ENCODE assay signal across 9 mouse cellular contexts in the genomic region with DNA sequence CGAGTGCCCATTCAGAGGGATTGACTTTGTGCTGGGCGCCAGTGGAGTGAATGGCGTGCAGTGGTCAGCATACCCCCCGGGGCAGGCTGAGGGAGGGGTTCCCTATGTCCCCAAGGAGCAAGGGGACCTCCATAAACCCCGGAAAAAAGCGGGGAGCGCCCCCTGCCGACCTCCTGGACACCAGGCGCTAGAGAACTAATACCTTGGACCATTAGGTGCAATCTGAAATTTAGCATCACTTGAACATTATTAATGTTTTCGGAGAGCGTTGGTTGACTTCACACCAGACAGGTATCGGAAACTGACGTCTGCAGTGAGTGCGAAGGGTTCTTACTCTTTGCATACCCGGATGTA. TPM values are rescaled to one million over a fixed set of nuclear protein-coding genes. Genes with fewer than 3 reads are reported as not detected.
DNase-seq lines count a peak whose midpoint lies in the region; ATAC-seq and TF ChIP-seq lines count a peak whose summit lies in the region.
"Had no signal": no experiment of that assay in that cellular context is flagged by ENCODE, and none has a peak within 500 bp of the region (broad histone marks: within the 10 kb centered on the region; RNA-seq: fewer than 3 reads in every experiment).

No protein-coding gene starts in this region.

- 20% methylated on average over 15 of the region's 15 CpGs for WGBS in forebrain, embryonic 10.5 days
- WGBS in forebrain, embryonic 16.5 days = 22% methylated on average over 15 of the region's 15 CpGs
- WGBS in intestine, postnatal 0 days = 31% methylated on average over 15 of the region's 15 CpGs
- 30% methylated on average over 15 of the region's 15 CpGs for WGBS in olfactory bulb, adult 2 months
- WGBS in neural tube, embryonic 15.5 days = 47% methylated on average over 15 of the region's 15 CpGs

- intact Hi-C loops in gastrocnemius, postnatal 14 days (cut with DNase I; ENCODE audit: low total_unique reads) = no loop called here

- H3K9me3 ChIP-seq in forebrain, embryonic 10.5 days = no peaks in the 10 kb centered on the region
- no peaks in the 10 kb centered on the region for H3K9me3 ChIP-seq in forebrain, embryonic 16.5 days (ENCODE audit: control insufficient read depth, low read length)
- no peaks in the 10 kb centered on the region for H3K9me3 ChIP-seq in intestine, postnatal 0 days (ENCODE audit: control insufficient read depth)
- H3K9me3 ChIP-seq in neural tube, embryonic 15.5 days (replicated peaks) = no peaks in the 10 kb centered on the region

- H3K4me1 ChIP-seq in forebrain, embryonic 10.5 days = peaks cover 31% of the 10 kb centered on the region
- H3K4me1 ChIP-seq in forebrain, embryonic 16.5 days (replicated peaks; ENCODE audit: control insufficient read depth, insufficient read depth, low read length) = peaks cover 7% of the 10 kb centered on the region; the same call in 1 of the 2 replicates
- H3K4me1 ChIP-seq in intestine, postnatal 0 days (replicated peaks; ENCODE audit: control insufficient read depth, insufficient read depth, low read length) = no peaks in the 10 kb centered on the region
- H3K4me1 ChIP-seq in olfactory bulb, adult 2 months (ENCODE audit: control insufficient read depth, insufficient read depth, low read length) = no peaks in the 10 kb centered on the region
- H3K4me1 ChIP-seq in neural tube, embryonic 15.5 days = no peaks in the 10 kb centered on the region

- peaks cover 11% of the 10 kb centered on the region; the same call in 1 of the 2 replicates for H3K27me3 ChIP-seq in forebrain, embryonic 10.5 days (ENCODE audit: poor library complexity, severe bottlenecking)
- H3K27me3 ChIP-seq in forebrain, embryonic 16.5 days (replicated peaks; ENCODE audit: control insufficient read depth, insufficient read depth, low read length) = no peaks in the 10 kb centered on the region
- no peaks in the 10 kb centered on the region for H3K27me3 ChIP-seq in intestine, postnatal 0 days (replicated peaks; ENCODE audit: control insufficient read depth, insufficient read depth, low read length)
- H3K27me3 ChIP-seq in neural tube, embryonic 15.5 days (replicated peaks) = no peaks in the 10 kb centered on the region
- H3K27me3 ChIP-seq: Patski had no signal

- no peak for DNase-seq in forebrain, embryonic 10.5 days (ENCODE audit: extremely low spot score, low spot score)
- DNase-seq in urinary bladder, postnatal 14 days (ENCODE audit: low spot score) = peak; percentile 25
- DNase-seq in urinary bladder, postnatal 36 days (ENCODE audit: low spot score in 2 of 2) = no peak
- DNase-seq in gastrocnemius, postnatal 14 days = no peak

- no peak overlapping the region for H3K9ac ChIP-seq in forebrain, embryonic 16.5 days (replicated peaks; ENCODE audit: low read depth, low read length)
- no peak overlapping the region for H3K9ac ChIP-seq in intestine, postnatal 0 days (ENCODE audit: low read depth, low read length)
- H3K9ac ChIP-seq in neural tube, embryonic 15.5 days (replicated peaks) = no peak overlapping the region

- H3K4me2 ChIP-seq in forebrain, embryonic 16.5 days (ENCODE audit: low read length) = no peak overlapping the region
- 0 out of 2 replicates have a peak overlapping the region, but pooled peaks have one; percentile 30 for H3K4me2 ChIP-seq in intestine, postnatal 0 days (replicated peaks; ENCODE audit: low read depth)
- no peak overlapping the region for H3K4me2 ChIP-seq in neural tube, embryonic 15.5 days

- TF ChIP-seq CTCF in intestine, postnatal 0 days (IDR thresholded peaks at IDR 0.05; ENCODE audit: low read depth) = peak; percentile 70
- peak; percentile 40; the same call in 1 of the 2 replicates for TF ChIP-seq CTCF in olfactory bulb, adult 2 months (IDR thresholded peaks at IDR 0.05; ENCODE audit: insufficient read depth, low read depth, low read length)

- peak overlapping the region; percentile 21; the same call in 1 of the 2 replicates for H3K27ac ChIP-seq in forebrain, embryonic 10.5 days
- no peak overlapping the region for H3K27ac ChIP-seq in forebrain, embryonic 16.5 days (ENCODE audit: low read length)
- no peak overlapping the region for H3K27ac ChIP-seq in intestine, postnatal 0 days (ENCODE audit: low read depth, low read length)
- no peak overlapping the region for H3K27ac ChIP-seq in olfactory bulb, adult 2 months (ENCODE audit: insufficient read depth, low read depth, low read length)
- no peak overlapping the region for H3K27ac ChIP-seq in neural tube, embryonic 15.5 days (replicated peaks)

- no peak for TF ChIP-seq POLR2A in olfactory bulb, adult 2 months (IDR thresholded peaks at IDR 0.05; ENCODE audit: insufficient read depth, low read depth, low read length)

- peak overlapping the region; percentile 31; the same call in 1 of the 2 replicates for H3K4me3 ChIP-seq in forebrain, embryonic 10.5 days
- no peak overlapping the region for H3K4me3 ChIP-seq in forebrain, embryonic 16.5 days (replicated peaks; ENCODE audit: low read length)
- no peak overlapping the region for H3K4me3 ChIP-seq in intestine, postnatal 0 days (ENCODE audit: low read depth, low read length)
- no peak overlapping the region for H3K4me3 ChIP-seq in olfactory bulb, adult 2 months (ENCODE audit: insufficient read depth, low read depth, low read length)
- H3K4me3 ChIP-seq in neural tube, embryonic 15.5 days (replicated peaks) = no peak overlapping the region

- no peak for ATAC-seq in forebrain, embryonic 16.5 days
- ATAC-seq in intestine, postnatal 0 days = no peak
- no peak for ATAC-seq in neural tube, embryonic 15.5 days (ENCODE audit: low FRiP score)
- ATAC-seq: Patski had no signal

- H3K36me3 ChIP-seq in forebrain, embryonic 10.5 days (replicated peaks) = no peaks in the 10 kb centered on the region
- no peaks in the 10 kb centered on the region for H3K36me3 ChIP-seq in forebrain, embryonic 16.5 days (ENCODE audit: control insufficient read depth, insufficient read depth)
- H3K36me3 ChIP-seq in intestine, postnatal 0 days (ENCODE audit: control insufficient read depth, insufficient read depth) = no peaks in the 10 kb centered on the region
- H3K36me3 ChIP-seq in neural tube, embryonic 15.5 days = no peaks in the 10 kb centered on the region

RNA-seq across cellular contexts. Expression of gene B3gnt7, which starts 11.1 kb away (rescaled TPM):
- 4.5 and 4.9 TPM in 2 replicates for polyA plus RNA-seq in forebrain, embryonic 10.5 days (2016; fragmentation: Nextera tagmentation; extraction: Ambion mirVana)
- polyA plus RNA-seq in forebrain, embryonic 16.5 days (2015; fragmentation: Nextera tagmentation; extraction: Ambion mirVana) = 3.8 and 6.7 TPM in 2 replicates
- polyA plus RNA-seq in intestine, postnatal 0 days (2015; fragmentation: Nextera tagmentation; extraction: Ambion mirVana) = 3.2 and 3.4 TPM in 2 replicates
- not detected in 2 replicates for polyA plus RNA-seq in olfactory bulb, adult 2 months (2012; ENCODE audit: insufficient read depth, insufficient read length, low replicate concordance, missing spikeins)
- under 1 TPM in 1 of 2 experiments, not detected in 1; 0.12 TPM for total RNA-seq in gastrocnemius, postnatal 14 days (2021)
- 7.3 TPM in 2 replicates for polyA plus RNA-seq in neural tube, embryonic 15.5 days (2015; fragmentation: Nextera tagmentation; extraction: Ambion mirVana)

RNA-seq across cellular contexts. Expression of gene Ncl, which starts 45.5 kb away (rescaled TPM):
- polyA plus RNA-seq in forebrain, embryonic 10.5 days (2016; fragmentation: Nextera tagmentation; extraction: Ambion mirVana) = 644 and 705 TPM in 2 replicates
- 227 and 228 TPM in 2 replicates for polyA plus RNA-seq in forebrain, embryonic 16.5 days (2015; fragmentation: Nextera tagmentation; extraction: Ambion mirVana)
- polyA plus RNA-seq in intestine, postnatal 0 days (2015; fragmentation: Nextera tagmentation; extraction: Ambion mirVana) = 172 and 188 TPM in 2 replicates
- 269 and 776 TPM in 2 replicates for polyA plus RNA-seq in olfactory bulb, adult 2 months (2012; ENCODE audit: insufficient read depth, insufficient read length, low replicate concordance, missing spikeins)
- 100 to 1,000 TPM; 107 to 120 TPM for total RNA-seq in gastrocnemius, postnatal 14 days (2021)
- polyA plus RNA-seq in neural tube, embryonic 15.5 days (2015; fragmentation: Nextera tagmentation; extraction: Ambion mirVana) = 189 and 296 TPM in 2 replicates
